ENCODE assay signal across 8 mouse cellular contexts in genomic region chr3:53735147-53735546, GRCm38 (mm10).
DNase-seq lines count a peak whose midpoint lies in the region; ATAC-seq and TF ChIP-seq lines count a peak whose summit lies in the region.

No protein-coding gene starts in this region.

- no peaks in the 10 kb centered on the region for H3K36me3 ChIP-seq in hindbrain, embryonic 16.5 days (ENCODE audit: control insufficient read depth, insufficient read depth, low read length)
- H3K36me3 ChIP-seq in midbrain, postnatal 0 days (ENCODE audit: insufficient read depth, low read length), result no peaks in the 10 kb centered on the region

- ATAC-seq in hindbrain, embryonic 16.5 days, result peak; percentile 91
- ATAC-seq in midbrain, postnatal 0 days (ENCODE audit: low FRiP score), result peak; percentile 69

- H3K4me1 ChIP-seq in hindbrain, embryonic 16.5 days (ENCODE audit: control insufficient read depth, insufficient read depth, low read depth, low read length), result no peaks in the 10 kb centered on the region
- no peaks in the 10 kb centered on the region for H3K4me1 ChIP-seq in midbrain, postnatal 0 days (ENCODE audit: insufficient read depth, low read length)

- WGBS in hindbrain, embryonic 16.5 days, result 32% methylated on average over 5 of the region's 5 CpGs
- WGBS in midbrain, postnatal 0 days, result 31% methylated on average over 5 of the region's 5 CpGs

- no peaks in the 10 kb centered on the region for H3K9me3 ChIP-seq in hindbrain, embryonic 16.5 days (ENCODE audit: control insufficient read depth, low read length)
- no peaks in the 10 kb centered on the region for H3K9me3 ChIP-seq in midbrain, postnatal 0 days (ENCODE audit: low read length)

- no peaks in the 10 kb centered on the region for H3K27me3 ChIP-seq in hindbrain, embryonic 16.5 days (replicated peaks; ENCODE audit: control insufficient read depth, insufficient read depth, low read length)
- no peaks in the 10 kb centered on the region for H3K27me3 ChIP-seq in midbrain, postnatal 0 days (ENCODE audit: insufficient read depth, low read length)

- no peak overlapping the region for H3K4me2 ChIP-seq in hindbrain, embryonic 16.5 days (ENCODE audit: low read length)
- no peak overlapping the region for H3K4me2 ChIP-seq in midbrain, postnatal 0 days (ENCODE audit: low read depth, low read length, poor library complexity, severe bottlenecking)

- TF ChIP-seq CTCF in midbrain, postnatal 0 days (IDR thresholded peaks at IDR 0.05), result peak; percentile 92

- DNase-seq in cerebellum, postnatal 14 days, result peak; percentile 75 to 78
- no peak for DNase-seq in cerebellum, adult 11-12 months
- peak; percentile 12 for DNase-seq in urinary bladder, postnatal 14 days (ENCODE audit: low spot score)
- DNase-seq in urinary bladder, postnatal 4 days (ENCODE audit: low spot score in 2 of 2), result no peak
- DNase-seq in midbrain, postnatal 0 days (ENCODE audit: low spot score), result peak; percentile 86
- no peak for DNase-seq in spleen, adult 18-20 months
- DNase-seq in cerebellum, adult 11 months, result no peak

- H3K9ac ChIP-seq in hindbrain, embryonic 16.5 days (ENCODE audit: low read depth, low read length), result no peak overlapping the region
- H3K9ac ChIP-seq in midbrain, postnatal 0 days (replicated peaks; ENCODE audit: low read length, poor library complexity, severe bottlenecking), result no peak overlapping the region

- no peak overlapping the region for H3K4me3 ChIP-seq in hindbrain, embryonic 16.5 days (ENCODE audit: low read length)
- no peak overlapping the region for H3K4me3 ChIP-seq in midbrain, postnatal 0 days (ENCODE audit: low read depth, low read length)

- H3K27ac ChIP-seq in hindbrain, embryonic 16.5 days (ENCODE audit: low read depth, low read length), result no peak overlapping the region
- H3K27ac ChIP-seq in midbrain, postnatal 0 days (ENCODE audit: low read depth, low read length), result no peak overlapping the region

Comparison
In these comparisons a context has a peak if more than half of its experiments do, and no peak if none do; other contexts are left out.
1. DNase-seq: peak in cerebellum, postnatal 14 days (2 of 2), urinary bladder, postnatal 14 days (single experiment) and midbrain, postnatal 0 days (single experiment); none in cerebellum, adult 11-12 months (single experiment), urinary bladder, postnatal 4 days (0 of 2), spleen, adult 18-20 months (0 of 2) and cerebellum, adult 11 months (single experiment).